Mouse (Mus musculus) limb, embryonic 13.5 days (tissue): ENCODE measurements at regions not wholly inside any gene's neighbourhood (a gene's known extent, or its start where the extent isn't known, plus 50 kb on each side); places are given as distances from the start of the nearest gene placed in this dataset.

Source experiments
- ATAC-seq: fragments of 200-750 bp; cut with Nextera tagmentation; 2 replicates; pipeline ENCODE4 v1.8.0; 2017; ENCODE audit warnings: low read depth, moderate number of reproducible peaks, moderate TSS enrichment; ENCODE audit not compliant: low FRiP score
- H3K27ac ChIP-seq: fragments of 300-500 bp; sonication (generic); 2 replicates; pipeline ENCODE4 v1.5.1; 2015; ENCODE audit warnings: inconsistent platforms, mild to moderate bottlenecking, moderate library complexity
- H3K27me3 ChIP-seq: fragments of 300-500 bp; sonication (generic); 2 replicates; pipeline ENCODE4 v1.6.1; 2015; ENCODE audit warnings: mild to moderate bottlenecking, inconsistent platforms
- H3K36me3 ChIP-seq: fragments of 300-500 bp; sonication (generic); 2 replicates; pipeline ENCODE4 v1.6.1; 2015; ENCODE audit warnings: inconsistent platforms, mild to moderate bottlenecking, moderate library complexity
- H3K4me1 ChIP-seq: fragments of 300-500 bp; sonication (generic); 2 replicates; pipeline ENCODE4 v1.6.1; 2015; ENCODE audit warnings: inconsistent platforms
- H3K4me2 ChIP-seq: fragments of 300-500 bp; sonication (generic); replicated peaks from 2 replicates; pipeline ENCODE4 v1.6.1; 2015; ENCODE audit warnings: inconsistent platforms, mild to moderate bottlenecking, moderate library complexity
- H3K4me3 ChIP-seq: fragments of 300-500 bp; sonication (generic); 2 replicates; pipeline ENCODE4 v1.5.1; 2015; ENCODE audit warnings: moderate library complexity, mild to moderate bottlenecking, inconsistent platforms
- H3K9ac ChIP-seq: fragments of 300-500 bp; sonication (generic); 2 replicates; pipeline ENCODE4 v1.6.1; 2015; ENCODE audit warnings: mild to moderate bottlenecking, inconsistent platforms
- H3K9me3 ChIP-seq: fragments of 300-500 bp; sonication (generic); 2 replicates; pipeline ENCODE4 v1.6.1; 2016; ENCODE audit warnings: inconsistent platforms
- WGBS: fragments of 180-500 bp; shearing (Covaris S2); methylation state at CpG from one replicate; pipeline ENCODE4 v1.1.7; 2015; 5-methylcytosine and 5-hydroxymethylcytosine counted together

GRCm38 (mm10) chr15:97449724-97450123, 202.6 kb upstream of the Amigo2 start:
- 60% methylated on average over 3 of the region's 3 CpGs for WGBS
- H3K4me2 ChIP-seq, result no peak overlapping the region
- no peak for ATAC-seq
- H3K9ac ChIP-seq, result no peak overlapping the region
- no peaks in the 10 kb centered on the region for H3K36me3 ChIP-seq
- H3K4me1 ChIP-seq, result no peaks in the 10 kb centered on the region
- H3K4me3 ChIP-seq, result no peak overlapping the region
- H3K9me3 ChIP-seq, result 0 out of 2 replicates have a peak, but pooled peaks cover 8% of the 10 kb centered on the region
- H3K27ac ChIP-seq, result no peak overlapping the region
- no peaks in the 10 kb centered on the region for H3K27me3 ChIP-seq

DNA sequence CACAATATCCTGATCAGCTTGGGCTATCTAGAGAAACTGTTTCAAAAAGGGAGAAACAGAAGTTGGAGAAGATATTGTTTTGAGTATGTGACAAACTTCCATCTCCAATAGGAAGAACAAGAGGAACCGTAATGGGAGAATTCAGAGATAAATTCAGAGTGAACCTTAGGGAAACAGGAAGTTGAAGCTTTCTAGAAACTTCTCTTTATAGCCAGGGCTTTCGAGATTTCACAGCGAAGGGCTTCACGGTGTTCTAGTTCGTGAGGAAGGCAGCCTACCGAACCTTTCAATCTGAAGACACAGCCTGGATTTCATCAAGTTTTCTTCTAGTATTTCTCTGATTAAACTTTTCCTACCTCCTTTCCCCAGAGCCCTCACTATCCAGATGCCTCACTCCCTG, 201.9 kb upstream of the Amigo2 start:
- H3K27me3 ChIP-seq, result no peaks in the 10 kb centered on the region
- 0 out of 2 replicates have a peak, but pooled peaks cover 8% of the 10 kb centered on the region for H3K9me3 ChIP-seq
- no peak overlapping the region for H3K4me3 ChIP-seq
- H3K27ac ChIP-seq, result no peak overlapping the region
- 92% methylated on average over 6 of the region's 6 CpGs for WGBS
- no peaks in the 10 kb centered on the region for H3K36me3 ChIP-seq
- H3K4me2 ChIP-seq, result no peak overlapping the region
- no peak for ATAC-seq
- H3K9ac ChIP-seq, result no peak overlapping the region
- no peaks in the 10 kb centered on the region for H3K4me1 ChIP-seq

DNA sequence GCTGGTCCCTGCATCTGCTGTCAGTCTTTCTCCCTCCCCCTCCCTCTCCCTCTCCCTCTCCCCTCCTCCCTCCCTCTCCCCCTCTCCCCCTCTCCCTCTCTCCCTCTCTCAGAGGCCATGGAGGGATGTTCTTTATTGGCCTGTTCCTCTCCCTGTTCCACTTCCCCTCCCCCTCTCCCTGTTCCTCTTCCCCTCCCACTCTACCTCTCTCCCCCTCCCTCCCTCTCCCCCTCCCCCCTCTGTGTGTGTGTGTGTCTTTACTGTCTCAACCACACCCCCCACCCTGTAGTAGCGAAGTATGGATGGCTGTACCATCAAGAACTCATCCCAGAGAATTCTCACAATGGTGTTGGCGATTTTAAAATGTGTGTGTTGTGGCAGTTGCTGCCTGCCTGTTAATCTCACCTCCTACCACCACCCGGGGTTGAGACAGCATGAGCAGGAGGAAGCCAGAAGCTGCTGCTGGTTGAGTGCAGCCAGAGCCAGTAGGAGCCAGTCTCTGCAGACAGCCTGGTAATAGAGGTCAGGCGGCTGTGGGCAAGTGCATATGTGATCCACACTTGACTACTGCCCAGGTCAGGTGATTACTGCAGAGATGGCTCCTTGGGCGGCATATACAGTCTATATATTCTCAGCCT, 201.3 kb upstream of the Amigo2 start:
- Histone ChIP-seq H3K27ac (no peak overlapping the region), H3K9me3 (0 out of 2 replicates have a peak, but pooled peaks cover 8% of the 10 kb centered on the region), H3K4me3 (no peak overlapping the region), H3K4me2 (no peak overlapping the region), H3K9ac (no peak overlapping the region), H3K4me1 (no peaks in the 10 kb centered on the region), H3K27me3 (no peaks in the 10 kb centered on the region), H3K36me3 (no peaks in the 10 kb centered on the region)
- 58% methylated on average over 5 of the region's 5 CpGs for WGBS
- ATAC-seq, result no peak

GRCm38 (mm10) chr15:97446181-97446580, 199.1 kb upstream of the Amigo2 start:
- Histone ChIP-seq H3K27ac (no peak overlapping the region), H3K27me3 (no peaks in the 10 kb centered on the region), H3K9ac (no peak overlapping the region), H3K9me3 (0 out of 2 replicates have a peak, but pooled peaks cover 8% of the 10 kb centered on the region), H3K4me1 (no peaks in the 10 kb centered on the region), H3K4me2 (no peak overlapping the region), H3K36me3 (no peaks in the 10 kb centered on the region), H3K4me3 (no peak overlapping the region)
- no peak for ATAC-seq
- WGBS, result 78% methylated on average over 9 of the region's 9 CpGs

- Histone ChIP-seq H3K4me2 (no peak overlapping the region), H3K27me3 (no peaks in the 10 kb centered on the region), H3K4me1 (no peaks in the 10 kb centered on the region), H3K9me3 (no peaks in the 10 kb centered on the region), H3K36me3 (no peaks in the 10 kb centered on the region), H3K27ac (no peak overlapping the region), H3K4me3 (no peak overlapping the region), H3K9ac (no peak overlapping the region)
- WGBS, result 86% methylated on average over 5 of the region's 5 CpGs
- ATAC-seq, result no peak
Observed at GRCm38 (mm10) chr15:97438235-97438760, 191.2 kb upstream of the Amigo2 start.
